Mouse (Mus musculus) MEL (cell line): ENCODE results near the gene Ccser1. TPM values are rescaled to one million over a fixed set of nuclear protein-coding genes. Genes with fewer than 3 reads are reported as not detected.

ENCODE experiments used
- DNase-seq: peaks from one replicate; pipeline ENCODE4 v3.0.0; 2011; ENCODE audit warnings: low read depth, low spot score
- H3K27ac ChIP-seq: 2 replicates; pipeline ENCODE4 v1.5.1; 2012; ENCODE audit warnings: low read depth, mild to moderate bottlenecking, control low read depth, low read length, moderate library complexity; ENCODE audit not compliant: control insufficient read depth
- H3K27me3 ChIP-seq, 2 experiments: fragments of 150-350 bp in 1 of 2; sonication (generic) in 1 of 2; 2 replicates each; pipeline ENCODE4 v1.6.1; 2012; ENCODE audit warnings: low read length in 2 of 2, mild to moderate bottlenecking in 2 of 2, improper control_type of control experiment in 1 of 2, moderate library complexity in 1 of 2; ENCODE audit not compliant: insufficient read depth in 2 of 2, control insufficient read depth in 1 of 2
- H3K36me3 ChIP-seq, 2 experiments: 2 replicates each; pipeline ENCODE4 v1.6.1; 2012 to 2014; ENCODE audit warnings: low read length in 2 of 2, improper control_type of control experiment in 1 of 2, inconsistent platforms in 1 of 2, mild to moderate bottlenecking in 1 of 2; ENCODE audit not compliant: insufficient read depth in 2 of 2, control insufficient read depth in 1 of 2
- H3K4me1 ChIP-seq, 2 experiments: fragments of 150-350 bp in 1 of 2; sonication (generic) in 1 of 2; 2 replicates each; pipeline ENCODE4 v1.6.1; 2012; ENCODE audit warnings: low read length in 2 of 2, improper control_type of control experiment in 1 of 2, mild to moderate bottlenecking in 1 of 2; ENCODE audit not compliant: insufficient read depth in 2 of 2, control insufficient read depth in 1 of 2
- H3K4me3 ChIP-seq, 2 experiments: fragments of 150-350 bp in 1 of 2; sonication (generic) in 1 of 2; 2 replicates each; pipeline ENCODE4 v1.5.1; 2012; ENCODE audit warnings: low read depth in 2 of 2, low read length in 2 of 2, mild to moderate bottlenecking in 2 of 2, moderate library complexity in 2 of 2, control low read depth in 1 of 2, improper control_type of control experiment in 1 of 2; ENCODE audit not compliant: control insufficient read depth in 1 of 2, insufficient read depth in 1 of 2
- H3K79me2 ChIP-seq: 2 replicates; pipeline ENCODE4 v1.6.1; 2012; ENCODE audit warnings: mild to moderate bottlenecking, low read length, moderate library complexity; ENCODE audit not compliant: control insufficient read depth, poor library complexity, insufficient read depth
- H3K9ac ChIP-seq: 2 replicates; pipeline ENCODE4 v1.6.1; 2012; ENCODE audit warnings: low read depth, mild to moderate bottlenecking, control low read depth, low read length, moderate library complexity; ENCODE audit not compliant: control insufficient read depth, poor library complexity, severe bottlenecking
- H3K9me3 ChIP-seq: fragments of 150-350 bp; sonication (generic); replicated peaks from 2 replicates; pipeline ENCODE4 v1.6.1; 2012; ENCODE audit warnings: mild to moderate bottlenecking, low read length, improper control_type of control experiment, moderate library complexity; ENCODE audit not compliant: insufficient read depth
- BHLHE40 ChIP-seq: IDR thresholded peaks from 2 replicates; pipeline ENCODE4 v1.6.1; 2012; ENCODE audit warnings: low read depth, mild to moderate bottlenecking, inconsistent platforms, low read length, improper control_type of control experiment, borderline replicate concordance
- CHD2 ChIP-seq: IDR thresholded peaks from 2 replicates; pipeline ENCODE4 v1.6.1; 2011; ENCODE audit warnings: low read length, improper control_type of control experiment
- EP300 ChIP-seq, 2 experiments: IDR thresholded peaks; 2 replicates each; pipeline ENCODE4 v1.6.1; 2011; ENCODE audit warnings: improper control_type of control experiment in 2 of 2, low read length in 2 of 2, low read depth in 1 of 2, mild to moderate bottlenecking in 1 of 2
- ETS1 ChIP-seq: IDR thresholded peaks from 2 replicates; pipeline ENCODE4 v1.6.1; 2012; ENCODE audit warnings: low read depth, mild to moderate bottlenecking, inconsistent platforms, low read length, improper control_type of control experiment, moderate library complexity
- GABPA ChIP-seq: IDR thresholded peaks from 2 replicates; pipeline ENCODE4 v1.6.1; 2012; ENCODE audit warnings: low read depth, mild to moderate bottlenecking, inconsistent platforms, low read length, improper control_type of control experiment, moderate library complexity
- GATA1 ChIP-seq: IDR thresholded peaks from 2 replicates; pipeline ENCODE4 v1.6.1; 2011; ENCODE audit warnings: low read depth, low read length, improper control_type of control experiment
- HCFC1 ChIP-seq: IDR thresholded peaks from 2 replicates; pipeline ENCODE4 v1.6.1; 2012; ENCODE audit warnings: low read depth, mild to moderate bottlenecking, inconsistent platforms, low read length, improper control_type of control experiment, moderate library complexity
- JUND ChIP-seq: IDR thresholded peaks from 2 replicates; pipeline ENCODE4 v1.6.1; 2011; ENCODE audit warnings: low read depth, mild to moderate bottlenecking, improper control_type of control experiment, low read length
- MAFK ChIP-seq: IDR thresholded peaks from 2 replicates; pipeline ENCODE4 v1.6.1; 2011; ENCODE audit warnings: low read depth, mild to moderate bottlenecking, low read length, improper control_type of control experiment, borderline replicate concordance
- MAX ChIP-seq: IDR thresholded peaks from 2 replicates; pipeline ENCODE4 v1.6.1; 2011; ENCODE audit warnings: low read length, improper control_type of control experiment
- MEF2A ChIP-seq: IDR thresholded peaks from 2 replicates; pipeline ENCODE4 v1.6.1; 2014; ENCODE audit warnings: low read depth, mild to moderate bottlenecking, inconsistent platforms, low read length, improper control_type of control experiment; ENCODE audit not compliant: poor library complexity, insufficient replicate concordance, severe bottlenecking; ENCODE audit errors: extremely low read depth
- MYB ChIP-seq: IDR thresholded peaks from 2 replicates; pipeline ENCODE4 v1.6.1; 2011; ENCODE audit warnings: mild to moderate bottlenecking, low read depth, low read length, improper control_type of control experiment
- MYC ChIP-seq: IDR thresholded peaks from 2 replicates; pipeline ENCODE4 v1.6.1; 2011; ENCODE audit warnings: low read depth, mild to moderate bottlenecking, low read length, improper control_type of control experiment, moderate library complexity
- NELFE ChIP-seq: IDR thresholded peaks from 2 replicates; pipeline ENCODE4 v1.6.1; 2011; ENCODE audit warnings: low read depth, low read length, improper control_type of control experiment
- POLR2A ChIP-seq, 2 experiments: IDR thresholded peaks; 2 replicates each; pipeline ENCODE4 v1.6.1; 2011 to 2012; ENCODE audit warnings: low read length in 2 of 2, mild to moderate bottlenecking in 2 of 2, control low read depth in 1 of 2, improper control_type of control experiment in 1 of 2, low read depth in 1 of 2, moderate library complexity in 1 of 2; ENCODE audit not compliant: control insufficient read depth in 1 of 2, insufficient read depth in 1 of 2, poor library complexity in 1 of 2
- POLR2AphosphoS2 ChIP-seq: IDR thresholded peaks from 2 replicates; pipeline ENCODE4 v1.6.1; 2011; ENCODE audit warnings: low read length, improper control_type of control experiment
- RAD21 ChIP-seq: IDR thresholded peaks from 2 replicates; pipeline ENCODE4 v1.6.1; 2011; ENCODE audit warnings: mild to moderate bottlenecking, low read depth, low read length, improper control_type of control experiment
- SMC3 ChIP-seq: IDR thresholded peaks from 2 replicates; pipeline ENCODE4 v1.6.1; 2011; ENCODE audit warnings: low read depth, low read length, improper control_type of control experiment
- TAL1 ChIP-seq: IDR thresholded peaks from 2 replicates; pipeline ENCODE4 v1.6.1; 2012; ENCODE audit warnings: mild to moderate bottlenecking, inconsistent platforms, low read length, moderate library complexity, mixed read lengths
- TCF12 ChIP-seq: IDR thresholded peaks from 2 replicates; pipeline ENCODE4 v1.6.1; 2014; ENCODE audit warnings: low read depth, mild to moderate bottlenecking, inconsistent platforms, low read length, improper control_type of control experiment, moderate library complexity
- UBTF ChIP-seq: IDR thresholded peaks from 2 replicates; pipeline ENCODE4 v1.6.1; 2012; ENCODE audit warnings: low read depth, mild to moderate bottlenecking, inconsistent platforms, low read length, improper control_type of control experiment, moderate library complexity, borderline replicate concordance; ENCODE audit not compliant: insufficient read depth
- ZKSCAN1 ChIP-seq: IDR thresholded peaks from 2 replicates; pipeline ENCODE4 v1.6.1; 2012; ENCODE audit warnings: low read depth, mild to moderate bottlenecking, inconsistent platforms, low read length, improper control_type of control experiment, moderate library complexity
- ZMIZ1 ChIP-seq: IDR thresholded peaks from 2 replicates; pipeline ENCODE4 v1.6.1; 2012; ENCODE audit warnings: low read depth, mild to moderate bottlenecking, inconsistent platforms, low read length, improper control_type of control experiment, moderate library complexity
- ZNF384 ChIP-seq: IDR thresholded peaks from 2 replicates; pipeline ENCODE4 v1.6.1; 2012; ENCODE audit warnings: low read depth, mild to moderate bottlenecking, inconsistent platforms, low read length, improper control_type of control experiment
- polyA plus RNA-seq, 2 experiments: library from polyadenylated mRNA; stranded (reverse) in 1 of 2; unstranded in 1 of 2; fragments of >175 nt in 1 of 2; fragments of >200 nt in 1 of 2; gene quantifications; 2 replicates each; pipeline versions ENCODE4 v1.2.1 to v1.2.4; 2012; ENCODE audit warnings: low replicate concordance in 2 of 2, low read depth in 1 of 2; ENCODE audit not compliant: insufficient read length in 2 of 2, insufficient read depth in 1 of 2, missing spikeins in 1 of 2
- total RNA-seq: library from RNA; depleted of rRNA; stranded (reverse); fragments of 300-350 nt; gene quantifications from 2 replicates; pipeline ENCODE4 v1.2.3, GENCODE M21; 2012; rRNA removed

The Ccser1 gene
- total RNA-seq = not detected in 2 replicates
- polyA plus RNA-seq = not detected

DNA sequence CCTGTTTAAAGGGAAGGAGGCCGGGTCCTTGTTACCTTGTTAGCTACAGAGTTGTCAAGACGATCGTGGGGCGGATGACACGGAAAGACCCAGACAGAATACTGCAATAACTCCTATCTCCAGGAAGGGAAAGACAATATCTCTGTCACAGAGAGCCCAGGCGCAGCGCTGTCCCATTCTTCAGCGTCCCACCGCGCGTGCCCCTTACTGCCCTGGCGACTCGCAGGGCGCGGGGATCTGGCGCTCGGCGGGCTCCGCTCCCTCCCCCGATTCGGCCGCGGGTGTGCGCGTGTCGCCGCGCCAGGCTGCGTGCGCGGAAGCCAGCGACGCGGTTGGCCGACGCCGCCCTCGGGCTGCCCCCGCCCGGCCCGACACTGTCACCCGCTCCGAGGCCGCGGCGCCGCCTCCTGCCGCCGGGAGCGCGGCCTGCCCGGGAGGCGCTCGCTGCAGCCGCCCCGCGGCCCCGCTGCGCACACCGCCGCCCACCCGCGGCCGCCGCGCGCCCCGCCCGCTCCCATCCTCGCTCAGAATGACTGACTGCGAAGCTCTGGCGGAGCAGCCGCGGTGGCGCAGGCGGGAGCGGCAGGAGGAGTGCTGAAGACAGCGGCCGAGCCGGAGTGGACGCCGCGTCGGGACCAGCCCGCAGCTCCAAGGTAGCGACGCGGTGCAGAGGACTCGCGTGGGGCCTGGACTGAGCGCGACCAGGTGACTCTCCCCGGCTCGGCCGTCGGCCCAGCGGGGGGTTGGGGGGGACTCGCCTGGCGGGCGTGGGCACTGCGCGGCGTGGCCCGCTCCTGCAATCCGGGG is at the start of gene Ccser1:
Gene Ccser1, plus strand, starts transcription at position 376 of the 807 bp plus-strand sequence.
- Histone ChIP-seq H3K27ac (no peak within 1 kb of the TSS), H3K4me1 (no peaks in the 10 kb centered on the region), H3K27me3 (no peaks in the 10 kb centered on the region), H3K9me3 (no peaks in the 10 kb centered on the region), H3K4me3 (no peak within 1 kb of the TSS), H3K9ac (no peak within 1 kb of the TSS), H3K79me2 (no peaks in the 10 kb centered on the region), H3K36me3 (no peaks in the 10 kb centered on the region)
- no peak for TF ChIP-seq TAL1
- TF ChIP-seq MYC = no peak
- TF ChIP-seq CHD2 = no peak
- TF ChIP-seq BHLHE40 = no peak
- TF ChIP-seq MAX = no peak
- TF ChIP-seq MAFK = no peak
- TF ChIP-seq SMC3 = no peak
- no peak for TF ChIP-seq ZKSCAN1
- TF ChIP-seq UBTF = no peak
- no peak for TF ChIP-seq MYB
- no peak for TF ChIP-seq POLR2AphosphoS2
- TF ChIP-seq NELFE = no peak
- TF ChIP-seq TCF12 = no peak
- no peak for TF ChIP-seq HCFC1
- TF ChIP-seq EP300 (IDR thresholded peaks at IDR 0.05; ENCODE audit: low read depth in 1 of 2, low read length in 2 of 2) = no peak
- no peak for DNase-seq

- no peak overlapping the region for H3K27ac ChIP-seq
- H3K9me3 ChIP-seq = no peaks in the 10 kb centered on the region
- no peaks in the 10 kb centered on the region for H3K36me3 ChIP-seq
- no peaks in the 10 kb centered on the region for H3K27me3 ChIP-seq
- TF ChIP-seq EP300 (IDR thresholded peaks at IDR 0.05; ENCODE audit: low read depth in 1 of 2, low read length in 2 of 2) (no peak), ETS1 (no peak), MAFK (no peak), ZNF384 (no peak), MEF2A (no peak), GATA1 (no peak), GABPA (no peak), ZMIZ1 (no peak), RAD21 (no peak), JUND (no peak), POLR2A (IDR thresholded peaks at IDR 0.05; ENCODE audit: control insufficient read depth in 1 of 2, insufficient read depth in 1 of 2, low read depth in 1 of 2, low read length in 2 of 2, poor library complexity in 1 of 2) (no peak)
- no peak overlapping the region for H3K9ac ChIP-seq
- no peak for DNase-seq
- H3K4me3 ChIP-seq = no peak overlapping the region
- H3K4me1 ChIP-seq = no peaks in the 10 kb centered on the region
- H3K79me2 ChIP-seq = no peaks in the 10 kb centered on the region
These were observed 43.7 kb upstream of the Ccser1 start for GRCm38 (mm10) chr6:61136436-61136835.
